Mouse (Mus musculus): ENCODE results near the gene Slc25a53. TPM values are rescaled to one million over a fixed set of nuclear protein-coding genes. Genes with fewer than 3 reads are reported as not detected.

Gene Slc25a53
- total and polyA plus RNA-seq, 3 experiments, result 3.1 to 3.5 (median 3.3) TPM

- Histone ChIP-seq H3K9ac (ENCODE audit: insufficient read depth, low read depth) (no peak overlapping the region), H3K4me3 (replicated peaks in 1 of 3; ENCODE audit: low read depth in 2 of 3, low read length in 2 of 3, poor library complexity in 1 of 3) (no peak overlapping the region)
- in situ Hi-C loops (cut with MboI; ENCODE audit: low pct_ligation_motif_present, low pct_unique_long_range_greater_than_20kb, low sequenced_read_pairs), result no loop called here
Observed at GRCm38 (mm10) chrX:136996256-136996655, 41.8 kb downstream of the Slc25a53 start.

GRCm38 (mm10) chrX:136993641-136994040 is 44.5 kb downstream of the Slc25a53 start:
- H3K9me3 ChIP-seq (replicated peaks; ENCODE audit: low read length), result no peaks in the 10 kb centered on the region
- no peaks in the 10 kb centered on the region for H3K79me2 ChIP-seq (replicated peaks; ENCODE audit: control insufficient read depth, extremely low read depth, insufficient read depth, poor library complexity, severe bottlenecking)
- peak overlapping the region; percentile 21 for H3K4me2 ChIP-seq (ENCODE audit: insufficient read depth, low read depth, poor library complexity, severe bottlenecking)
- in situ Hi-C loops (cut with MboI; ENCODE audit: low pct_ligation_motif_present, low pct_unique_long_range_greater_than_20kb, low sequenced_read_pairs), result no loop called here
- H3K27ac ChIP-seq (ENCODE audit: insufficient read depth, low read depth), result no peak overlapping the region
- dilution Hi-C loops (cut with MboI; ENCODE audit: extremely low pct_ligation_motif_present, extremely low pct_unique_long_range_greater_than_20kb, low sequenced_read_pairs), result no loop called here
- DNase-seq (ENCODE audit: extremely low read depth), result no peak
- no peaks in the 10 kb centered on the region for H3K27me3 ChIP-seq (replicated peaks)
- TF ChIP-seq POLR2A (IDR thresholded peaks at IDR 0.05; ENCODE audit: low read depth, low read length), result no peak
- TF ChIP-seq ETS1 (conservative IDR thresholded peaks at IDR 0.05; ENCODE audit: low read depth, low read length), result no peak
- TF ChIP-seq ZKSCAN1 (IDR thresholded peaks at IDR 0.05; ENCODE audit: borderline replicate concordance, low read depth, low read length), result no peak
- H3K4me1 ChIP-seq (ENCODE audit: control insufficient read depth in 1 of 2, insufficient read depth in 2 of 2), result peaks cover 4 to 27% of the 10 kb centered on the region in 2 experiments
- peak overlapping the region in 2 of 3 experiments; percentile 54 to 82 for H3K4me3 ChIP-seq (replicated peaks in 1 of 3; ENCODE audit: low read depth in 2 of 3, low read length in 2 of 3, poor library complexity in 1 of 3)
- H3K9ac ChIP-seq (ENCODE audit: insufficient read depth, low read depth), result no peak overlapping the region; the same call in 1 of the 2 replicates
- peaks cover 0 to 9% of the 10 kb centered on the region in 2 experiments for H3K36me3 ChIP-seq (replicated peaks in 1 of 2; ENCODE audit: control insufficient read depth in 1 of 2, insufficient read depth in 1 of 2, low read length in 1 of 2)

More at GRCm38 (mm10) chrX:136996256-136996655, 41.8 kb downstream of the Slc25a53 start:
- H3K36me3 ChIP-seq (replicated peaks in 1 of 2; ENCODE audit: control insufficient read depth in 1 of 2, insufficient read depth in 1 of 2, low read length in 1 of 2), result peaks cover 0 to 15% of the 10 kb centered on the region in 2 experiments
- H3K4me2 ChIP-seq (ENCODE audit: insufficient read depth, low read depth, poor library complexity, severe bottlenecking), result no peak overlapping the region
- DNase-seq (ENCODE audit: extremely low read depth), result no peak
- peaks cover 4 to 24% of the 10 kb centered on the region in 2 experiments for H3K4me1 ChIP-seq (ENCODE audit: control insufficient read depth in 1 of 2, insufficient read depth in 2 of 2)
- dilution Hi-C loops (cut with MboI; ENCODE audit: extremely low pct_ligation_motif_present, extremely low pct_unique_long_range_greater_than_20kb, low sequenced_read_pairs), result no loop called here
- no peaks in the 10 kb centered on the region for H3K9me3 ChIP-seq (replicated peaks; ENCODE audit: low read length)
- H3K79me2 ChIP-seq (replicated peaks; ENCODE audit: control insufficient read depth, extremely low read depth, insufficient read depth, poor library complexity, severe bottlenecking), result no peaks in the 10 kb centered on the region
- no peak overlapping the region for H3K27ac ChIP-seq (ENCODE audit: insufficient read depth, low read depth)
- no peaks in the 10 kb centered on the region for H3K27me3 ChIP-seq (replicated peaks)
- TF ChIP-seq UBTF (IDR thresholded peaks at IDR 0.05; ENCODE audit: low read depth, low read length) (no peak), CTCF (conservative IDR thresholded peaks at IDR 0.05 in 1 of 2, IDR thresholded peaks at IDR 0.05 in 1 of 2; ENCODE audit: low read depth in 2 of 2, low read length in 2 of 2) (no peak), KAT2A (IDR thresholded peaks at IDR 0.05; ENCODE audit: insufficient replicate concordance, low read length) (no peak), MAX (IDR thresholded peaks at IDR 0.05; ENCODE audit: low read length) (no peak), SMC3 (IDR thresholded peaks at IDR 0.05; ENCODE audit: low read depth, low read length) (no peak), TCF12 (IDR thresholded peaks at IDR 0.05; ENCODE audit: low read depth, low read length) (no peak), MAFK (IDR thresholded peaks at IDR 0.05; ENCODE audit: insufficient replicate concordance, low read length) (no peak), CHD1 (IDR thresholded peaks at IDR 0.05; ENCODE audit: low read depth, low read length) (no peak), ZNF384 (IDR thresholded peaks at IDR 0.05; ENCODE audit: low read depth, low read length) (no peak), E2F4 (IDR thresholded peaks at IDR 0.05; ENCODE audit: insufficient replicate concordance, low read depth, low read length) (no peak), MEF2A (IDR thresholded peaks at IDR 0.05; ENCODE audit: borderline replicate concordance, low read depth, low read length) (no peak)

All from CH12.LX (cell line).